Mouse (Mus musculus): ENCODE data around the gene Crip2.

- TF ChIP-seq GATA1 (IDR thresholded peaks at IDR 0.05; ENCODE audit: low read length), result no peak
- no peak for TF ChIP-seq TAL1 (IDR thresholded peaks at IDR 0.05; ENCODE audit: low read length)
Measured at GRCm38 (mm10) chr12:113187584-113188295, 47.7 kb downstream of the Crip2 start.
